In the genomic region with DNA sequence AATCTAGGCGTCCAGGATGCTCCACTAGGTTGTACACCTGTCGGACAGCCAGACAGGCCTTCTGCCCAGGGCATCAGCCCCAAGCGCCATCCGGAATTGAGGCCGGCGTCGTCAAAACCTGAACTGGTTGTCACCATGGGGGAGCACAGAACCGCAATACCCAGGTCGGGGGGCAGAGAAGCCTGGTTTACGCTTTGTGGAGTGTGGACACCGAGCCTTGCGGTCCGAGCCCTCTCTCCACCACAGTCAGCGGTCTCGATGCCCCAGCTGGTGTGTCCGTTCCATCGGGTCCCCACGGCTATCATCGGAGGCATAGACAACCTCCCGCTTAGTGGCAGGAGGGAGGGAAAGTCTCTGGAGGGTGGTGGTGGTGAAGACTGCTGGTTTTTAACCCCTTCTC, we compare ENCODE assay signal across 10 mouse cellular contexts. TPM values are rescaled to one million over a fixed set of nuclear protein-coding genes. Genes with fewer than 3 reads are reported as not detected.
DNase-seq lines count a peak whose midpoint lies in the region; ATAC-seq and TF ChIP-seq lines count a peak whose summit lies in the region.
"Had no signal": no experiment of that assay in that cellular context is flagged by ENCODE, and none has a peak within 500 bp of the region (broad histone marks: within the 10 kb centered on the region; RNA-seq: fewer than 3 reads in every experiment).

No protein-coding gene starts in this region.

- WGBS in heart, embryonic 16.5 days = 4% methylated on average over 20 of the region's 20 CpGs
- WGBS in embryonic facial prominence, embryonic 13.5 days = 1% methylated on average over 20 of the region's 20 CpGs
- WGBS in intestine, embryonic 14.5 days = 3% methylated on average over 20 of the region's 20 CpGs
- 9% methylated on average over 20 of the region's 20 CpGs for WGBS in midbrain, postnatal 0 days
- WGBS in lung, adult 2 months = 21% methylated on average over 20 of the region's 20 CpGs

- ATAC-seq in heart, embryonic 16.5 days (replicated peaks; ENCODE audit: extremely low read depth, insufficient read depth, low FRiP score) = no peak
- no peak for ATAC-seq in embryonic facial prominence, embryonic 13.5 days (ENCODE audit: insufficient number of reproducible peaks, insufficient read depth, low FRiP score, low TSS enrichment, low read depth)
- ATAC-seq in intestine, embryonic 14.5 days (replicated peaks; ENCODE audit: low FRiP score, low TSS enrichment, low read depth) = no peak
- 0 out of 2 replicates have a peak, but pooled peaks have one; percentile 0 for ATAC-seq in midbrain, postnatal 0 days (ENCODE audit: low FRiP score)
- ATAC-seq in megakaryocyte progenitor cell, adult 5-6 weeks (replicated peaks; ENCODE audit: poor library complexity) = no peak

- H3K4me3 ChIP-seq in heart, embryonic 16.5 days (ENCODE audit: low read length) = peak overlapping the region; percentile 6
- H3K4me3 ChIP-seq in embryonic facial prominence, embryonic 13.5 days = peak overlapping the region; percentile 1; the same call in 1 of the 2 replicates
- peak overlapping the region; percentile 10; the same call in 1 of the 2 replicates for H3K4me3 ChIP-seq in intestine, embryonic 14.5 days (ENCODE audit: low read depth, low read length)
- H3K4me3 ChIP-seq in midbrain, postnatal 0 days (ENCODE audit: low read depth, low read length) = peak overlapping the region; percentile 16; the same call in 1 of the 2 replicates
- H3K4me3 ChIP-seq in lung, adult 2 months (replicated peaks; ENCODE audit: extremely low read depth, low read depth, low read length) = no peak overlapping the region

- no peaks in the 10 kb centered on the region for H3K9me3 ChIP-seq in heart, embryonic 16.5 days (replicated peaks; ENCODE audit: control insufficient read depth, low read length)
- no peaks in the 10 kb centered on the region for H3K9me3 ChIP-seq in embryonic facial prominence, embryonic 13.5 days
- no peaks in the 10 kb centered on the region for H3K9me3 ChIP-seq in intestine, embryonic 14.5 days (ENCODE audit: control insufficient read depth, low read length)
- no peaks in the 10 kb centered on the region for H3K9me3 ChIP-seq in midbrain, postnatal 0 days (ENCODE audit: low read length)

- 0 out of 2 replicates have a peak, but pooled peaks cover 3% of the 10 kb centered on the region for H3K4me1 ChIP-seq in heart, embryonic 16.5 days (ENCODE audit: control insufficient read depth, insufficient read depth, low read length)
- H3K4me1 ChIP-seq in embryonic facial prominence, embryonic 13.5 days = peaks cover 18% of the 10 kb centered on the region
- 0 out of 2 replicates have a peak, but pooled peaks cover 5% of the 10 kb centered on the region for H3K4me1 ChIP-seq in intestine, embryonic 14.5 days (replicated peaks; ENCODE audit: control insufficient read depth, insufficient read depth, low read length)
- peaks cover 8% of the 10 kb centered on the region for H3K4me1 ChIP-seq in midbrain, postnatal 0 days (ENCODE audit: insufficient read depth, low read length)
- peaks cover 6% of the 10 kb centered on the region; the same call in 1 of the 2 replicates for H3K4me1 ChIP-seq in lung, adult 2 months (ENCODE audit: control insufficient read depth, insufficient read depth, low read length)

- no peak overlapping the region for H3K9ac ChIP-seq in heart, embryonic 16.5 days (ENCODE audit: low read length)
- no peak overlapping the region for H3K9ac ChIP-seq in embryonic facial prominence, embryonic 13.5 days
- H3K9ac ChIP-seq in intestine, embryonic 14.5 days (ENCODE audit: low read length) = no peak overlapping the region
- H3K9ac ChIP-seq in midbrain, postnatal 0 days (replicated peaks; ENCODE audit: low read length, poor library complexity, severe bottlenecking) = peak overlapping the region; percentile 36; the same call in 1 of the 2 replicates

- TF ChIP-seq CTCF in midbrain, postnatal 0 days (IDR thresholded peaks at IDR 0.05) = no peak
- TF ChIP-seq CTCF in lung, adult 2 months (IDR thresholded peaks at IDR 0.05; ENCODE audit: insufficient read depth, low read length) = no peak

- H3K36me3 ChIP-seq in heart, embryonic 16.5 days (ENCODE audit: control insufficient read depth, insufficient read depth) = no peaks in the 10 kb centered on the region
- H3K36me3 ChIP-seq in embryonic facial prominence, embryonic 13.5 days = no peaks in the 10 kb centered on the region
- H3K36me3 ChIP-seq in intestine, embryonic 14.5 days (ENCODE audit: control insufficient read depth, insufficient read depth, low read length) = no peaks in the 10 kb centered on the region
- H3K36me3 ChIP-seq in midbrain, postnatal 0 days (ENCODE audit: insufficient read depth, low read length) = peaks cover 6% of the 10 kb centered on the region; the same call in 1 of the 2 replicates

- DNase-seq in heart, postnatal 25 days (ENCODE audit: low spot score) = no peak
- peak; percentile 62 for DNase-seq in intestine, embryonic 14.5 days (ENCODE audit: low spot score)
- DNase-seq in midbrain, postnatal 0 days (ENCODE audit: low spot score) = no peak
- DNase-seq in Muller cell, postnatal 12 days (ENCODE audit: inconsistent ontology term) = no peak
- DNase-seq in lung, adult 2 months = no peak
- DNase-seq: adrenal gland, adult 2 months; kidney, adult 11 months had no signal

- intact Hi-C loops in heart, postnatal 25 days (cut with DNase I) = loop anchor here (5.0 kb wide), 1 partner anchor 55 kb away; no protein-coding TSS in a partner anchor

- H3K4me2 ChIP-seq in heart, embryonic 16.5 days (ENCODE audit: low read depth, low read length) = peak overlapping the region; percentile 27
- H3K4me2 ChIP-seq in embryonic facial prominence, embryonic 13.5 days = peak overlapping the region; percentile 34
- peak overlapping the region; percentile 20 for H3K4me2 ChIP-seq in intestine, embryonic 14.5 days (ENCODE audit: low read length)
- H3K4me2 ChIP-seq in midbrain, postnatal 0 days (ENCODE audit: low read depth, low read length, poor library complexity, severe bottlenecking) = peak overlapping the region; percentile 45

- no peak for TF ChIP-seq POLR2A in lung, adult 2 months (IDR thresholded peaks at IDR 0.05; ENCODE audit: borderline replicate concordance, extremely low read depth, low read depth, low read length)

- H3K27ac ChIP-seq in heart, embryonic 16.5 days (ENCODE audit: low read length) = no peak overlapping the region
- no peak overlapping the region for H3K27ac ChIP-seq in embryonic facial prominence, embryonic 13.5 days
- H3K27ac ChIP-seq in intestine, embryonic 14.5 days (ENCODE audit: low read depth) = no peak overlapping the region
- H3K27ac ChIP-seq in midbrain, postnatal 0 days (ENCODE audit: low read depth, low read length) = no peak overlapping the region; the same call in 1 of the 2 replicates

- peaks cover 70% of the 10 kb centered on the region for H3K27me3 ChIP-seq in heart, embryonic 16.5 days (ENCODE audit: control insufficient read depth, insufficient read depth, low read length)
- H3K27me3 ChIP-seq in embryonic facial prominence, embryonic 13.5 days = peaks cover 98% of the 10 kb centered on the region
- H3K27me3 ChIP-seq in intestine, embryonic 14.5 days (replicated peaks; ENCODE audit: control insufficient read depth, insufficient read depth, low read length) = peaks cover 89% of the 10 kb centered on the region
- no peaks in the 10 kb centered on the region for H3K27me3 ChIP-seq in midbrain, postnatal 0 days (ENCODE audit: insufficient read depth, low read length)

RNA-seq across cellular contexts. Expression of gene Nanos2, which starts 24.4 kb away (rescaled TPM):
- polyA plus RNA-seq in heart, embryonic 16.5 days (2015; fragmentation: Nextera tagmentation; extraction: Ambion mirVana) = not detected in 2 replicates
- total RNA-seq in heart, postnatal 25 days (2021) = not detected
- not detected in 2 replicates for polyA plus RNA-seq in embryonic facial prominence, embryonic 13.5 days (2015; fragmentation: Nextera tagmentation; extraction: Ambion mirVana)
- not detected in 2 replicates for polyA plus RNA-seq in intestine, embryonic 14.5 days (2014; fragmentation: Nextera tagmentation; extraction: Ambion mirVana)
- 1.7 and 3.7 TPM in 2 replicates for total RNA-seq in midbrain, postnatal 0 days (2014; rRNA removed)
- 0.59 and 1.3 TPM in 2 replicates for polyA plus RNA-seq in midbrain, postnatal 0 days (2015; fragmentation: Nextera tagmentation; extraction: Ambion mirVana)
- total RNA-seq in megakaryocyte progenitor cell, adult 5-6 weeks (2015) = not detected in 2 replicates
- total RNA-seq in megakaryocyte progenitor cell, adult 5-6 weeks (2017) = not detected in 2 replicates
- 0.07 and 0.09 TPM in 2 replicates for polyA plus RNA-seq in lung, adult 2 months (2012; rRNA removed)
- total RNA-seq: adrenal gland, adult 2 months had no signal
- polyA plus RNA-seq: adrenal gland, adult 2 months had no signal

RNA-seq across cellular contexts. Expression of gene Mypop, which starts 28.2 kb away (rescaled TPM):
- 1.8 and 1.9 TPM in 2 replicates for polyA plus RNA-seq in heart, embryonic 16.5 days (2015; fragmentation: Nextera tagmentation; extraction: Ambion mirVana)
- total RNA-seq in heart, postnatal 25 days (2021) = 1 to 10 TPM; 3.2 to 4.0 TPM
- 6.0 and 6.7 TPM in 2 replicates for polyA plus RNA-seq in embryonic facial prominence, embryonic 13.5 days (2015; fragmentation: Nextera tagmentation; extraction: Ambion mirVana)
- polyA plus RNA-seq in intestine, embryonic 14.5 days (2014; fragmentation: Nextera tagmentation; extraction: Ambion mirVana) = 2.8 and 3.2 TPM in 2 replicates
- total RNA-seq in midbrain, postnatal 0 days (2014; rRNA removed) = 16.0 and 21.2 TPM in 2 replicates
- polyA plus RNA-seq in midbrain, postnatal 0 days (2015; fragmentation: Nextera tagmentation; extraction: Ambion mirVana) = 4.7 and 5.0 TPM in 2 replicates
- 0.17 TPM in 1 of 2 replicates, not detected in the other for total RNA-seq in megakaryocyte progenitor cell, adult 5-6 weeks (2015)
- total RNA-seq in megakaryocyte progenitor cell, adult 5-6 weeks (2017) = not detected in 2 replicates
- polyA plus RNA-seq in lung, adult 2 months (2012; rRNA removed) = 7.2 and 10.2 TPM in 2 replicates

RNA-seq across cellular contexts. Expression of gene Nova2, which starts 37.1 kb away (rescaled TPM):
- 0.64 and 0.82 TPM in 2 replicates for polyA plus RNA-seq in heart, embryonic 16.5 days (2015; fragmentation: Nextera tagmentation; extraction: Ambion mirVana)
- 1 to 10 TPM; 5.5 to 6.6 TPM for total RNA-seq in heart, postnatal 25 days (2021)
- polyA plus RNA-seq in embryonic facial prominence, embryonic 13.5 days (2015; fragmentation: Nextera tagmentation; extraction: Ambion mirVana) = 0.62 and 0.65 TPM in 2 replicates
- polyA plus RNA-seq in intestine, embryonic 14.5 days (2014; fragmentation: Nextera tagmentation; extraction: Ambion mirVana) = 0.66 and 0.75 TPM in 2 replicates
- total RNA-seq in midbrain, postnatal 0 days (2014; rRNA removed) = 20.9 and 26.5 TPM in 2 replicates
- 8.7 and 10.1 TPM in 2 replicates for polyA plus RNA-seq in midbrain, postnatal 0 days (2015; fragmentation: Nextera tagmentation; extraction: Ambion mirVana)
- total RNA-seq in megakaryocyte progenitor cell, adult 5-6 weeks (2015) = not detected in 2 replicates
- not detected in 2 replicates for total RNA-seq in megakaryocyte progenitor cell, adult 5-6 weeks (2017)
- 4.2 and 5.0 TPM in 2 replicates for polyA plus RNA-seq in lung, adult 2 months (2012; rRNA removed)

RNA-seq across cellular contexts. Expression of gene Irf2bp1, which starts 41.0 kb away (rescaled TPM):
- polyA plus RNA-seq in heart, embryonic 16.5 days (2015; fragmentation: Nextera tagmentation; extraction: Ambion mirVana) = 12.5 and 12.7 TPM in 2 replicates
- 10 to 100 TPM; 20.2 to 23.6 TPM for total RNA-seq in heart, postnatal 25 days (2021)
- 30.1 and 33.2 TPM in 2 replicates for polyA plus RNA-seq in embryonic facial prominence, embryonic 13.5 days (2015; fragmentation: Nextera tagmentation; extraction: Ambion mirVana)
- 29.5 and 29.6 TPM in 2 replicates for polyA plus RNA-seq in intestine, embryonic 14.5 days (2014; fragmentation: Nextera tagmentation; extraction: Ambion mirVana)
- 115 and 133 TPM in 2 replicates for total RNA-seq in midbrain, postnatal 0 days (2014; rRNA removed)
- polyA plus RNA-seq in midbrain, postnatal 0 days (2015; fragmentation: Nextera tagmentation; extraction: Ambion mirVana) = 25.6 and 26.1 TPM in 2 replicates
- 16.4 and 16.8 TPM in 2 replicates for total RNA-seq in megakaryocyte progenitor cell, adult 5-6 weeks (2015)
- 12.5 and 13.1 TPM in 2 replicates for total RNA-seq in megakaryocyte progenitor cell, adult 5-6 weeks (2017)
- polyA plus RNA-seq in lung, adult 2 months (2012; rRNA removed) = 34.7 and 39.9 TPM in 2 replicates

RNA-seq across cellular contexts. Expression of gene Ccdc61, which starts 52.6 kb away (rescaled TPM):
- 21.7 and 23.7 TPM in 2 replicates for polyA plus RNA-seq in heart, embryonic 16.5 days (2015; fragmentation: Nextera tagmentation; extraction: Ambion mirVana)
- 1 to 10 TPM; 7.7 to 8.3 TPM for total RNA-seq in heart, postnatal 25 days (2021)
- 26.3 and 35.6 TPM in 2 replicates for polyA plus RNA-seq in embryonic facial prominence, embryonic 13.5 days (2015; fragmentation: Nextera tagmentation; extraction: Ambion mirVana)
- 21.5 and 21.7 TPM in 2 replicates for polyA plus RNA-seq in intestine, embryonic 14.5 days (2014; fragmentation: Nextera tagmentation; extraction: Ambion mirVana)
- 21.3 and 25.5 TPM in 2 replicates for total RNA-seq in midbrain, postnatal 0 days (2014; rRNA removed)
- polyA plus RNA-seq in midbrain, postnatal 0 days (2015; fragmentation: Nextera tagmentation; extraction: Ambion mirVana) = 29.5 and 35.2 TPM in 2 replicates
- total RNA-seq in megakaryocyte progenitor cell, adult 5-6 weeks (2015) = 11.9 and 14.1 TPM in 2 replicates
- 11.3 and 17.0 TPM in 2 replicates for total RNA-seq in megakaryocyte progenitor cell, adult 5-6 weeks (2017)
- polyA plus RNA-seq in lung, adult 2 months (2012; rRNA removed) = 22.7 and 26.9 TPM in 2 replicates
